Mouse (Mus musculus): ENCODE data around the gene Ifi35. TPM values are rescaled to one million over a fixed set of nuclear protein-coding genes. Genes with fewer than 3 reads are reported as not detected.
"Not testable (repeated sequence)": the region's sequence is repeated elsewhere in the genome, so short reads cannot be mapped to it uniquely, and the experiment has no call there.

Gene Ifi35
- polyA plus RNA-seq, 1 experiment from 2014 or later: 29.7 TPM

DNA sequence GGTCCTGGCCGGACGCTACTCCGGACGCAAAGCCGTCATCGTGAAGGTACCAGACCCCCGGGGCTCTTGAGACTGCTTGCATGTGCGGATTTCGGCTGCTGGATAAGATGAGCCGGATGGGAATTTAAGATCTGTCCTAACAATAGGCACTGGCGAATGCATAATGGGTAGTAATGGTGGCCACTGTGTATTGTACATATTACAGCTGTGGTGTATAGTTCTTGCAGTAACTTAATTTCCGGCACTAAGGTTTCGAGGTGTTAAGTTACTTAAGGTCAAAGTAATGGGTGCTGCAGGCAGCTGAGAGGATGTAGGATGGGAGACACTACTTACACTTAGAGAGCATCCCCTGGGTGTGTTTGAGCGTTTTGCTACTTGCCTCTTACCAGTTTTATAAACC, 5.4 kb upstream of the Ifi35 start:
- no peaks in the 10 kb centered on the region for H3K9me3 ChIP-seq (ENCODE audit: control insufficient read depth, low read length)
- peak overlapping the region; percentile 76 for H3K4me2 ChIP-seq (ENCODE audit: low read depth, low read length)
- ATAC-seq: no peak
- no peaks in the 10 kb centered on the region for H3K27me3 ChIP-seq (replicated peaks; ENCODE audit: control insufficient read depth, insufficient read depth, low read length)
- peak overlapping the region; percentile 83 for H3K4me3 ChIP-seq (ENCODE audit: low read length)
- H3K9ac ChIP-seq (ENCODE audit: low read depth, low read length): peak overlapping the region; percentile 90
- under 1% methylated on average over 14 of the region's 14 CpGs for WGBS
- peak overlapping the region; percentile 85 for H3K27ac ChIP-seq (ENCODE audit: low read length)
- H3K4me1 ChIP-seq (ENCODE audit: control insufficient read depth, insufficient read depth, low read length): peaks cover 17% of the 10 kb centered on the region
- H3K36me3 ChIP-seq (ENCODE audit: control insufficient read depth, insufficient read depth, low read length): peaks cover 13% of the 10 kb centered on the region

DNA sequence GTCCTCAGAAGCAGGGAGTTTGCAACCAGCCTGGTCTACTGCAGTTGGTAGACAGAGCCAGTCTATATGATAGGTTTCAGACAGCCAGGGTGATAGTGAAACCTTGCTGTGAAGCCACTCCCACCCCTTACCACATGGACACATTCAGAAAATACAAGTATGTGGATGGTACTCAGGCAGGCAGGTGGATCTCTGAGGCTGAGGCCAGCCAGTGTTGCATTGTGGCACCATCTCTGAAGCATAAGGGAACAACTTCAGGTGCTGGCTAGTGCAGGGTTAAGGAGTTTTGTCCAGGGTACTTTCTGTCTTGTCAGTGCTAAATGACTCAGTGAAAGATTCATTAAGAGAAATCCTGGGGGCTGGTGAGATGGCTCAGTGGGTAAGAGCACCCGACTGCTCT, 1.9 kb upstream of the Ifi35 start:
- no peak for ATAC-seq
- no peak overlapping the region for H3K4me2 ChIP-seq (ENCODE audit: low read depth, low read length)
- H3K27me3 ChIP-seq (replicated peaks; ENCODE audit: control insufficient read depth, insufficient read depth, low read length): no peaks in the 10 kb centered on the region
- no peak overlapping the region for H3K4me3 ChIP-seq (ENCODE audit: low read length)
- H3K9me3 ChIP-seq (ENCODE audit: control insufficient read depth, low read length): no peaks in the 10 kb centered on the region
- no peak overlapping the region for H3K9ac ChIP-seq (ENCODE audit: low read depth, low read length)
- 69% methylated on average over 1 of the region's 1 CpGs for WGBS
- no peak overlapping the region for H3K27ac ChIP-seq (ENCODE audit: low read length)
- peaks cover 25% of the 10 kb centered on the region for H3K4me1 ChIP-seq (ENCODE audit: control insufficient read depth, insufficient read depth, low read length)
- peaks cover 13% of the 10 kb centered on the region for H3K36me3 ChIP-seq (ENCODE audit: control insufficient read depth, insufficient read depth, low read length)

- H3K4me2 ChIP-seq (ENCODE audit: low read depth, low read length); H3K27me3 ChIP-seq (replicated peaks; ENCODE audit: control insufficient read depth, insufficient read depth, low read length); H3K9me3 ChIP-seq (ENCODE audit: control insufficient read depth, low read length); H3K27ac ChIP-seq (ENCODE audit: low read length); H3K9ac ChIP-seq (ENCODE audit: low read depth, low read length); ATAC-seq; H3K4me3 ChIP-seq (ENCODE audit: low read length): not testable (repeated sequence)
- Histone ChIP-seq H3K36me3 (ENCODE audit: control insufficient read depth, insufficient read depth, low read length) (peaks cover 13% of the 10 kb centered on the region), H3K4me1 (ENCODE audit: control insufficient read depth, insufficient read depth, low read length) (peaks cover 27% of the 10 kb centered on the region)
- WGBS: 91% methylated on average over 8 of the region's 8 CpGs
Observed at GRCm38 (mm10) chr11:101446860-101447259, 1.3 kb upstream of the Ifi35 start.

DNA sequence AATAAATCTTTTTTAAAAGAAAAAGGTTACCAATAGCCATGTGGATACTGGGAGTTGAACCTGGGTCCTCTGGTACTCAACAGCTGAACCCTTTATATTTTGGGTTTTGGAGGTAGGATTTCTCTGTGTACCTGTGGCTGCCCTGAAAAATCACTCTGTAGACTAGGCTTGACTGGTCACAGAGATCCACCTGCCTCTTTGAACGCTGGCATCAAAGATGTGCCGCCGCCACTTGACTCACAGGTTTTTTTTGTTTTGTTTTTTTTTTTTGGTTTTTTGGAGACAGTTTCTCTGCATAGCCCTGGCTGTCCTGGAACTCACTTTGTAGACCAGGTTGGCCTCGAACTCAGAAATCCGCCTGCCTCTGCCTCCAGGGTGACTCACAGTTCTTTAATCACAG, 421 bp upstream of the Ifi35 start:
- 0 out of 2 replicates have a peak overlapping the region, but pooled peaks have one; percentile 64 for H3K9ac ChIP-seq (ENCODE audit: low read depth, low read length)
- H3K4me3 ChIP-seq (ENCODE audit: low read length): peak overlapping the region; percentile 53; the same call in 1 of the 2 replicates
- peak overlapping the region; percentile 55 for H3K27ac ChIP-seq (ENCODE audit: low read length)
- 85% methylated on average over 5 of the region's 5 CpGs for WGBS
- H3K4me2 ChIP-seq (ENCODE audit: low read depth, low read length): peak overlapping the region; percentile 51; the same call in 1 of the 2 replicates
- peaks cover 13% of the 10 kb centered on the region for H3K36me3 ChIP-seq (ENCODE audit: control insufficient read depth, insufficient read depth, low read length)
- H3K4me1 ChIP-seq (ENCODE audit: control insufficient read depth, insufficient read depth, low read length): peaks cover 30% of the 10 kb centered on the region
- ATAC-seq: no peak
- H3K27me3 ChIP-seq (replicated peaks; ENCODE audit: control insufficient read depth, insufficient read depth, low read length): no peaks in the 10 kb centered on the region
- no peaks in the 10 kb centered on the region for H3K9me3 ChIP-seq (ENCODE audit: control insufficient read depth, low read length)

- Histone ChIP-seq H3K9ac (ENCODE audit: low read depth, low read length) (peak overlapping the region; percentile 64), H3K4me1 (ENCODE audit: control insufficient read depth, insufficient read depth, low read length) (peaks cover 23% of the 10 kb centered on the region), H3K4me2 (ENCODE audit: low read depth, low read length) (peak overlapping the region; percentile 51), H3K36me3 (ENCODE audit: control insufficient read depth, insufficient read depth, low read length) (peaks cover 9% of the 10 kb centered on the region), H3K27ac (ENCODE audit: low read length) (peak overlapping the region; percentile 55), H3K27me3 (replicated peaks; ENCODE audit: control insufficient read depth, insufficient read depth, low read length) (no peaks in the 10 kb centered on the region), H3K4me3 (ENCODE audit: low read length) (peak overlapping the region; percentile 53), H3K9me3 (ENCODE audit: control insufficient read depth, low read length) (no peaks in the 10 kb centered on the region)
- WGBS: 71% methylated on average over 4 of the region's 4 CpGs
- no peak for ATAC-seq
Observed at GRCm38 (mm10) chr11:101448899-101449298, 692 bp downstream of the Ifi35 start.

DNA sequence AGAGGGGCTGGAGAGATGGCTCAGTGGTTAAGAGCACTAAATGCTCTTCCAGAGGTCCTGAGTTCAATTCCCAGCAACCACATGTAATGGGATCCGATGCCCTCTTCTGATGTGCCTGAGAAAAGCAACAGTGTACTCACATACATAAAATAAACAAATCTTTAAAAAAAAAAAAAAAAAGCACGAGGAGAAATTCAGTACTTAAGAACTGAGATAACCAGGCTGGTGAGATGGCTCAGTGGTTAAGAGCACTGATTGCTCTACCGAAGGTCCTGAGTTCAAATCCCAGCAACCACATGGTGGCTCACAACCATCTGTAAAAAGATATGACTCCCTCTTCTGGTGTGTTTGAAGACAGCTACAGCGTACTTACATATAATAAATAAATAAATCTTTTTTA, 1.4 kb downstream of the Ifi35 start:
- H3K4me3 ChIP-seq (ENCODE audit: low read length): not testable (repeated sequence)

GRCm38 (mm10) chr11:101450394-101450793, 2.2 kb downstream of the Ifi35 start:
- Histone ChIP-seq H3K4me3 (ENCODE audit: low read length) (no peak overlapping the region), H3K4me1 (ENCODE audit: control insufficient read depth, insufficient read depth, low read length) (peaks cover 19% of the 10 kb centered on the region), H3K27me3 (replicated peaks; ENCODE audit: control insufficient read depth, insufficient read depth, low read length) (no peaks in the 10 kb centered on the region), H3K9ac (ENCODE audit: low read depth, low read length) (no peak overlapping the region), H3K36me3 (ENCODE audit: control insufficient read depth, insufficient read depth, low read length) (no peaks in the 10 kb centered on the region), H3K4me2 (ENCODE audit: low read depth, low read length) (no peak overlapping the region), H3K27ac (ENCODE audit: low read length) (no peak overlapping the region), H3K9me3 (ENCODE audit: control insufficient read depth, low read length) (no peaks in the 10 kb centered on the region)
- ATAC-seq: no peak
- WGBS: 82% methylated on average over 3 of the region's 3 CpGs

More for the DNA sequence above, 1.4 kb downstream of the Ifi35 start:
- 75% methylated on average over 4 of the region's 4 CpGs for WGBS
- peaks cover 20% of the 10 kb centered on the region for H3K4me1 ChIP-seq (ENCODE audit: control insufficient read depth, insufficient read depth, low read length)
- H3K9ac ChIP-seq (ENCODE audit: low read depth, low read length); ATAC-seq; H3K4me2 ChIP-seq (ENCODE audit: low read depth, low read length); H3K36me3 ChIP-seq (ENCODE audit: control insufficient read depth, insufficient read depth, low read length); H3K27ac ChIP-seq (ENCODE audit: low read length); H3K9me3 ChIP-seq (ENCODE audit: control insufficient read depth, low read length); H3K27me3 ChIP-seq (replicated peaks; ENCODE audit: control insufficient read depth, insufficient read depth, low read length): not testable (repeated sequence)

- 88% methylated on average over 10 of the region's 10 CpGs for WGBS
- peak overlapping the region; percentile 9; the same call in 1 of the 2 replicates for H3K27ac ChIP-seq (ENCODE audit: low read length)
Observed at GRCm38 (mm10) chr11:101451536-101451935, 3.3 kb downstream of the Ifi35 start.

DNA sequence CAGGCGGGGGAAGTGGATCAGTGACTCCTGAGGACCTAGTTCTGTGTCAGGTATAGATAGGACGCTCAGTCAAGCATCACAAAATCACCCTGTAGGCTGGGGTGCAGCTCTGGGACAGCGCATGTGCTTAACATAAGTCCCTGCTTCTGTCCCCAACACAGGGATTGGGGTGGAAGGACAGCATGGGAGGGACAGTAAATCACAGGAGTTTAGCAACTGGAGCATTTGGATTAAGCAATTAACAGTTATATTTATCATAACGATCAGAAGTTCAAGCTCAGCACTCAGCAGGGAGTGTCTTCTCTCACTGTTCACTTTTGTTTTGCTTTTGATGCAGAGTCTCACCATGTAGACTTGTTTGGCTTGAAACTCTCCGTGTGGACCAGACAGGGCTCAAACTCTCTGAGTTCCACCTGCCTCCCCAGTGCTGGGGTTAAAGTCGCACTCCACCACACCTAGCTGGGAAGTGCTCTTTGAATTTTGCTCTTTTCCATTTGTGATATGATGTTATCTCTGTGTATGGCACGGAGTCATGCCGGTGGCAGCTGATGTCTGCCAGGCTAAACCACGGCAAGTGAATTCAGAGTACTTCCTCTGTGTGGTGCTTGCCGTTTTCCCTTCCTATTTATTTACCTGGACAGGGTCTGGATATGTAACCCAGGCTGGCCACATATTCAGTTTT, 4.0 kb downstream of the Ifi35 start:
- peak overlapping the region; percentile 53 for H3K27ac ChIP-seq (ENCODE audit: low read length)
- ATAC-seq: peak; percentile 58
- no peaks in the 10 kb centered on the region for H3K27me3 ChIP-seq (replicated peaks; ENCODE audit: control insufficient read depth, insufficient read depth, low read length)
- 59% methylated on average over 10 of the region's 10 CpGs for WGBS
- peak overlapping the region; percentile 25; the same call in 1 of the 2 replicates for H3K4me2 ChIP-seq (ENCODE audit: low read depth, low read length)
- peaks cover 21% of the 10 kb centered on the region for H3K4me1 ChIP-seq (ENCODE audit: control insufficient read depth, insufficient read depth, low read length)
- no peak overlapping the region for H3K9ac ChIP-seq (ENCODE audit: low read depth, low read length)
- no peaks in the 10 kb centered on the region for H3K9me3 ChIP-seq (ENCODE audit: control insufficient read depth, low read length)
- H3K4me3 ChIP-seq (ENCODE audit: low read length): no peak overlapping the region
- H3K36me3 ChIP-seq (ENCODE audit: control insufficient read depth, insufficient read depth, low read length): no peaks in the 10 kb centered on the region

More at GRCm38 (mm10) chr11:101451536-101451935, 3.3 kb downstream of the Ifi35 start:
- Histone ChIP-seq H3K4me3 (ENCODE audit: low read length) (no peak overlapping the region), H3K4me2 (ENCODE audit: low read depth, low read length) (no peak overlapping the region; the same call in 1 of the 2 replicates), H3K36me3 (ENCODE audit: control insufficient read depth, insufficient read depth, low read length) (no peaks in the 10 kb centered on the region), H3K9me3 (ENCODE audit: control insufficient read depth, low read length) (no peaks in the 10 kb centered on the region), H3K4me1 (ENCODE audit: control insufficient read depth, insufficient read depth, low read length) (peaks cover 21% of the 10 kb centered on the region), H3K27me3 (replicated peaks; ENCODE audit: control insufficient read depth, insufficient read depth, low read length) (no peaks in the 10 kb centered on the region), H3K9ac (ENCODE audit: low read depth, low read length) (no peak overlapping the region)
- ATAC-seq: no peak
